Mouse (Mus musculus): Measurements from ENCODE around the gene 4930579F01Rik. TPM values are rescaled to one million over a fixed set of nuclear protein-coding genes. Genes with fewer than 3 reads are reported as not detected.

The 4930579F01Rik gene
- total and polyA plus RNA-seq, 3 experiments: not detected

- Histone ChIP-seq H3K4me3 (replicated peaks in 1 of 3; ENCODE audit: low read depth in 2 of 3, low read length in 2 of 3, poor library complexity in 1 of 3) (no peak overlapping the region), H3K9ac (ENCODE audit: insufficient read depth, low read depth) (no peak overlapping the region), H3K36me3 (replicated peaks in 1 of 2; ENCODE audit: control insufficient read depth in 1 of 2, insufficient read depth in 1 of 2, low read length in 1 of 2) (no peaks in the 10 kb centered on the region), H3K9me3 (replicated peaks; ENCODE audit: low read length) (no peaks in the 10 kb centered on the region), H3K27ac (ENCODE audit: insufficient read depth, low read depth) (no peak overlapping the region), H3K4me1 (ENCODE audit: control insufficient read depth in 1 of 2, insufficient read depth in 2 of 2) (no peaks in the 10 kb centered on the region), H3K79me2 (replicated peaks; ENCODE audit: control insufficient read depth, extremely low read depth, insufficient read depth, poor library complexity, severe bottlenecking) (no peaks in the 10 kb centered on the region), H3K27me3 (replicated peaks) (no peaks in the 10 kb centered on the region), H3K4me2 (ENCODE audit: insufficient read depth, low read depth, poor library complexity, severe bottlenecking) (no peak overlapping the region)
- dilution Hi-C loops (cut with MboI; ENCODE audit: extremely low pct_ligation_motif_present, extremely low pct_unique_long_range_greater_than_20kb, low sequenced_read_pairs) (no loop called here), in situ Hi-C loops (cut with MboI; ENCODE audit: low pct_ligation_motif_present, low pct_unique_long_range_greater_than_20kb, low sequenced_read_pairs) (no loop called here)
- no peak for DNase-seq (ENCODE audit: extremely low read depth)
- TF ChIP-seq ZKSCAN1 (IDR thresholded peaks at IDR 0.05; ENCODE audit: borderline replicate concordance, low read depth, low read length) (no peak), JUN (IDR thresholded peaks at IDR 0.05; ENCODE audit: insufficient read depth, low read depth, low read length) (no peak), E2F4 (IDR thresholded peaks at IDR 0.05; ENCODE audit: insufficient replicate concordance, low read depth, low read length) (no peak), ETS1 (conservative IDR thresholded peaks at IDR 0.05; ENCODE audit: low read depth, low read length) (no peak), ELF1 (IDR thresholded peaks at IDR 0.05; ENCODE audit: low read depth, low read length) (no peak), HCFC1 (IDR thresholded peaks at IDR 0.05; ENCODE audit: low read depth, low read length) (no peak), POLR2A (IDR thresholded peaks at IDR 0.05; ENCODE audit: low read depth, low read length) (no peak), MAX (IDR thresholded peaks at IDR 0.05; ENCODE audit: low read length) (no peak), RCOR1 (conservative IDR thresholded peaks at IDR 0.05; ENCODE audit: low read depth, low read length) (no peak), MYC (IDR thresholded peaks at IDR 0.05; ENCODE audit: low read depth, low read length) (no peak), NELFE (IDR thresholded peaks at IDR 0.05; ENCODE audit: low read depth, low read length) (no peak), PAX5 (IDR thresholded peaks at IDR 0.05; ENCODE audit: low read length) (no peak), UBTF (IDR thresholded peaks at IDR 0.05; ENCODE audit: low read depth, low read length) (no peak), GABPA (IDR thresholded peaks at IDR 0.05; ENCODE audit: insufficient replicate concordance, low read depth, low read length) (no peak), NRF1 (IDR thresholded peaks at IDR 0.05; ENCODE audit: low read depth, low read length) (no peak), CTCF (conservative IDR thresholded peaks at IDR 0.05 in 1 of 2, IDR thresholded peaks at IDR 0.05 in 1 of 2; ENCODE audit: low read depth in 2 of 2, low read length in 2 of 2) (no peak), JUND (conservative IDR thresholded peaks at IDR 0.05; ENCODE audit: low read depth, low read length) (no peak)
Measured at GRCm38 (mm10) chr3:138242933-138243332, 49.3 kb upstream of the 4930579F01Rik start.

DNA sequence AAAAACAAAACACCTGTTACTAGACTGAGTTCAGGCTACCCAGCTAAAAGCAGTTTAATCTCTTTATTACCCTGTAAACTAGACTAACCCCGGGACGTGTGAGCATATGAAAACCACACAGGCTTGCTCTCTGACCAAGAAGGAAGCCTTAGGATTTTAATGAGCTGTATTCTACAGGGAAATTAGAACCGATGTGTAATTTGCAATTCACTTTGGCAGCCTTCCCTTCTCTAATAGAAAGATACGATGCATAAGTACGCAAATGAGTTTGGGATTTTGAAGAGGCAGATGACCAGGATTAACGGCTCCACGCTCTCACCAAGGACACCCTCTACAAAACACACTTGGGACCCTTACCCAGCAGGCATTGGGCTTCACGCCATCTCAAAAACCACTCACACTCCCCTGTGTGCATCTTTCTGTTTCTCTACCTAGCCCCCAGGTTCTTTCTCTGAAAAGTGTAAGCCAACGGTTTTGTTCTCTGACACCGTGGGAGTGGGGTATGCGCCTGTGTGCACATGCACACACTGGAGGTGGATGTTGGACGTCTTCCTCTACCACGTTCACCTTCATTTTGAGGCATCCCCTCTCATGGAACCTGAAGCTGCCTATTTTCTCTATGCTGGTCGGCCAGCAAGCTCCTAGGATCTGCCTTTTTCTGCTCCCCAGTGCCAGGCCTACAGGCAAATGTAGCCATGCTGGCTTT is 48.5 kb upstream of the 4930579F01Rik start:
- in situ Hi-C loops (cut with MboI; ENCODE audit: low pct_ligation_motif_present, low pct_unique_long_range_greater_than_20kb, low sequenced_read_pairs): no loop called here
- no peak for TF ChIP-seq ZC3H11A (IDR thresholded peaks at IDR 0.05; ENCODE audit: low read depth, low read length)
- no peak for TF ChIP-seq SMC3 (IDR thresholded peaks at IDR 0.05; ENCODE audit: low read depth, low read length)
- no peak for TF ChIP-seq GABPA (IDR thresholded peaks at IDR 0.05; ENCODE audit: insufficient replicate concordance, low read depth, low read length)
- TF ChIP-seq EP300 (IDR thresholded peaks at IDR 0.05; ENCODE audit: low read length): no peak
- no peak for TF ChIP-seq KAT2A (IDR thresholded peaks at IDR 0.05; ENCODE audit: insufficient replicate concordance, low read length)
- no peak for TF ChIP-seq JUN (IDR thresholded peaks at IDR 0.05; ENCODE audit: insufficient read depth, low read depth, low read length)
- TF ChIP-seq SIN3A (IDR thresholded peaks at IDR 0.05; ENCODE audit: low read length): no peak
- TF ChIP-seq ZKSCAN1 (IDR thresholded peaks at IDR 0.05; ENCODE audit: borderline replicate concordance, low read depth, low read length): no peak
- TF ChIP-seq ELF1 (IDR thresholded peaks at IDR 0.05; ENCODE audit: low read depth, low read length): no peak
- no peak for TF ChIP-seq CTCF (conservative IDR thresholded peaks at IDR 0.05 in 1 of 2, IDR thresholded peaks at IDR 0.05 in 1 of 2; ENCODE audit: low read depth in 2 of 2, low read length in 2 of 2)
- no peak for TF ChIP-seq POLR2A (IDR thresholded peaks at IDR 0.05; ENCODE audit: low read depth, low read length)
- no peak for TF ChIP-seq UBTF (IDR thresholded peaks at IDR 0.05; ENCODE audit: low read depth, low read length)
- no peak for TF ChIP-seq ZMIZ1 (IDR thresholded peaks at IDR 0.05; ENCODE audit: low read depth, low read length)
- TF ChIP-seq USF2 (conservative IDR thresholded peaks at IDR 0.05; ENCODE audit: low read depth, low read length): no peak
- TF ChIP-seq TBP (conservative IDR thresholded peaks at IDR 0.05; ENCODE audit: low read depth, low read length): no peak
- no peak for TF ChIP-seq BHLHE40 (IDR thresholded peaks at IDR 0.05; ENCODE audit: low read depth, low read length)
- no peak for TF ChIP-seq USF1 (IDR thresholded peaks at IDR 0.05; ENCODE audit: low read depth, low read length)
- DNase-seq (ENCODE audit: extremely low read depth): no peak
- H3K4me3 ChIP-seq (replicated peaks in 1 of 3; ENCODE audit: low read depth in 2 of 3, low read length in 2 of 3, poor library complexity in 1 of 3): no peak overlapping the region
- no peaks in the 10 kb centered on the region for H3K4me1 ChIP-seq (ENCODE audit: control insufficient read depth in 1 of 2, insufficient read depth in 2 of 2)
- H3K27me3 ChIP-seq (replicated peaks): no peaks in the 10 kb centered on the region
- no peak overlapping the region for H3K9ac ChIP-seq (ENCODE audit: insufficient read depth, low read depth)
- no peak overlapping the region for H3K4me2 ChIP-seq (ENCODE audit: insufficient read depth, low read depth, poor library complexity, severe bottlenecking)
- dilution Hi-C loops (cut with MboI; ENCODE audit: extremely low pct_ligation_motif_present, extremely low pct_unique_long_range_greater_than_20kb, low sequenced_read_pairs): no loop called here
- H3K9me3 ChIP-seq (replicated peaks; ENCODE audit: low read length): no peaks in the 10 kb centered on the region
- H3K36me3 ChIP-seq (replicated peaks in 1 of 2; ENCODE audit: control insufficient read depth in 1 of 2, insufficient read depth in 1 of 2, low read length in 1 of 2): no peaks in the 10 kb centered on the region
- H3K79me2 ChIP-seq (replicated peaks; ENCODE audit: control insufficient read depth, extremely low read depth, insufficient read depth, poor library complexity, severe bottlenecking): no peaks in the 10 kb centered on the region
- no peak overlapping the region for H3K27ac ChIP-seq (ENCODE audit: insufficient read depth, low read depth)
